Mouse (Mus musculus) v-Abl transformed pro-B cells (cell line): ENCODE results near the gene Rreb1.

Experiments used
- in situ Hi-C, 2 experiments: fragments of 400-800 bp; cut with MboI; formaldehyde crosslinking; loops; one replicate each; pipeline ENCODE4 v1.15.1; 2025; ENCODE audit not compliant: unreplicated experiment in 2 of 2

The Rreb1 gene

GRCm38 (mm10) chr13:37778147-37778593, at the start of gene Rreb1:
Rreb1 (plus strand) TSS chr13:37778400.
- in situ Hi-C loops, result no loop called here

DNA sequence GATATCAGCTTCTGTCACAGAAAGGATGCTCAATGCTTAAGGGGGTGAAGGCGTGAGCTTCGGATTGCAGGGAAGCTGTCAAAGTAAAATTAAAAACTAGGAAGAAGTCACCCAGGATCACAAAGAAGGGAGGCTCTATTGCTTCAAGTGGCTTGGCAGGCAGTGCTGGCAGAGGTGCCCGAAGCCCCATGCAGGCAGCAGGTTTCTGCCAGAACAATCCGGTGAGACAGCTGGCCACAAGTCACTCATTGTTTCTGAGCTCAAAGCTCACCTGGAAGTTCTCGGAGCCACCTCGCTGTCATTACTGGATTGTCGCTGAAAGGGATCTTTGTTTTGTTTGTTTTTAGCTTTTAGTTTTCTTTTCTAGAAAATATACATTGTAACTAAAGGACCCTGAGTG, 49.6 kb upstream of the Rreb1 start:
- in situ Hi-C loops, result no loop called here

DNA sequence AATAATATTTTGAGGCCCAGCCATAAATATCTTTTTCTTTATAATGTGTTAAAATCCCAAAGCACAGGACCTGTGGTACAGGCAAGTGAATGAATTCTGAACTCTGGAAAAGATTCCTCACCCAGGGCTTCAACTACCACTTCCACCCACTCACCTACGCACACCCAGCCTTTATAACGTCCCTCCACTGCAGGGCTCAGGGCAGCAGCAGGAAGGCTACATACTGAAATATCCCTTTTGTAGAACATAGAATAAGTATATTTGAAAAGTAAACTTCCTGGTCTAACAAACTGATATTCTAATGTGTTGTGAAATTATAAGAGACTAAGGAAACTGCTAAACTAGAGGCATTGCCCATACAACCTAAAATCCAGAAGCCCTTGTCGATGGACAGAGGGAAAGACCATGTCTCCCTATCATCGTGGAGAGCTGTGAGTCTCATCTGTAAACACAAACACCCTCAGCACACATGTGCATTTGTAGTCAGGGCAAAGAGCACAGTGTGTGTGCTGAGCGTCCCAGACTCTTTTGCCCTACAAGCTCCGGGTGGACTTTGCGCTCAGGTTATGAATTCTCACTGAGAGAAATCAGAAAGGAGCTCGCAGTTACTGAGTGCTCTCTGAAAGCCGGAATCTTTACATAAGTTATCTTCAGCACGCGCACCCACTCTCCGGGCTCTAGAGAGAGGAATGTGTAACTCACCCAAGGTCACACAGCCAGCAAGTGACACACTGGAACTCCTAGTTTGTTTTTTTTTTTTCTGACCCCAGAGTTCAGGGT, 46.1 kb upstream of the Rreb1 start:
- in situ Hi-C loops, result no loop called here

DNA sequence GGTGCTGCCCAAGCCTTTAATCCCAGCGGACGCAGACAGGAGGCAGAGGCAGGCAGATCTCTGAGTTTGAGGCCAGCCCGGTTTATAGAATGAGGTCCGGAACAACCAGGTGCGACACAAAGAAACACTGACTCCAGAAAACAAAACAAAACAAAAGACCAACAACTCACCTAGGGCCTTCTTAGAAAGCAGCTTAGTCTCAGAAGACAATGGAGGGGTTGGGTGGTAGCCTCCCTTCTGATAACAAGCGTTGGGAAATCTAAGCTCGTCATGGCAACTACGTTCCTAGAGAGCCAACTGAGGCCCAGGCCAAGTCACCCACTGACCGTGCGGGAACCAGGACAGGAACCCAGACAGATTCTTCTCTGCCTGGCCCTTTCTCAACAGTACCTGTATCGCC, 43.7 kb upstream of the Rreb1 start:
- in situ Hi-C loops, result no loop called here

DNA sequence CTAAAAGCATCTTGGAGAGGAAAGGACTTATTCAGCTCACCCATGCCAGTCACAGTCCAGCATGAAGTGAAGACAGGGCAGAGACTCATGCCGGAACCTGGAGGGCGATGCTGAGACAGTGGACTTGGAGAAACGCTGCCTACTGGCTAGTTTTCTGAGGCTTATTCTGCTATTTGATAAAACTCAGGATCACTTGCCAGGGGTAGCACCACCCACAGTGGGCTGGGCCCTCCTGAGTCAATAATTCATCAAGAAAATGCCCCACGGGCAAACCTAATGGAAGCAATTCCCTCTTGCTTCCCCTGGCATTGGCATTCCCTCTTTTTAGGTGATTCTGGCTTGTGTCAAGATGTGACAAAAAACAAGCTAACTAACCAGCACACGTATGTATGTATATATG, 38.1 kb upstream of the Rreb1 start:
- in situ Hi-C loops, result no loop called here

GRCm38 (mm10) chr13:37740752-37741151, 37.4 kb upstream of the Rreb1 start:
- in situ Hi-C loops, result no loop called here

- in situ Hi-C loops, result no loop called here
Measured at GRCm38 (mm10) chr13:37742248-37742647, 36.0 kb upstream of the Rreb1 start.

DNA sequence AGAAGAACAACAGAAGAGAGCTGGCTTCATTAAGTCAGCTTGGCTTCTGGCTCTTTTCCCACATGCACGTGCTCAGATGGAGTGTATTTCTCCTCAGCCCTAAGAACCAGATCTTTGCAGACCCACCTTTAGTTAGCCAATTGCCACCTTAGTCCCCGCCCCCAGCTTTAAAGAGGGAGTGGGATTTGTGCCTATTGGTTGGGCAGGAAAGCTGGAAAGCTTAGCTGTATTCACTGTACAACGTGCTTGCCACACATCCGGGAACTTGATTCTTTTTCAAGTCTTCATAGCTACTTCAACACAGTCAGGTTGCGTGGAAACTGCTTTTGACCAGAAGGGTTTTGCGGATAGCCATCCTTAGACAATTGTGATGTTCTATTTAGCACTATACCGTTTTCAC, 30.7 kb upstream of the Rreb1 start:
- in situ Hi-C loops, result no loop called here

DNA sequence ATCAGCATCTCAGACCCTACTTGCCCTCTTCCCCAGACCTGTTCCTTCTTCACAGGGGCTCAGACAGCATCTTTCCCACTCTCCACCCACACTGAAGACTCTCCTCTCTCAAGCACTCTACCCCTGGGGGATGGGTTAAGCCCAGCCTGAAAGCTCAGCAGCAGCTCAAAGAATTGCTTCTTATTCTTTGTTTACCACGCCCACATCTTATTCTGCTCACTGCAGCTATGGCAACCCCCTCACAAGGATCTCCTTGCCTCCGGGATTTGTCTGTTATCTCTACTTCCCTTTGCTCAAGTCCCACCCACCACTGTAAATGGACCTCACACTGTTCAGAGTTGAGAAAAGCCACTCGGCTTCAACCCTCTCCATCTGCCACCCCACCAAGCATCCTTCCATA, 28.7 kb upstream of the Rreb1 start:
- in situ Hi-C loops, result no loop called here

- in situ Hi-C loops, result no loop called here
Measured at GRCm38 (mm10) chr13:37751154-37751950, 26.8 kb upstream of the Rreb1 start.

DNA sequence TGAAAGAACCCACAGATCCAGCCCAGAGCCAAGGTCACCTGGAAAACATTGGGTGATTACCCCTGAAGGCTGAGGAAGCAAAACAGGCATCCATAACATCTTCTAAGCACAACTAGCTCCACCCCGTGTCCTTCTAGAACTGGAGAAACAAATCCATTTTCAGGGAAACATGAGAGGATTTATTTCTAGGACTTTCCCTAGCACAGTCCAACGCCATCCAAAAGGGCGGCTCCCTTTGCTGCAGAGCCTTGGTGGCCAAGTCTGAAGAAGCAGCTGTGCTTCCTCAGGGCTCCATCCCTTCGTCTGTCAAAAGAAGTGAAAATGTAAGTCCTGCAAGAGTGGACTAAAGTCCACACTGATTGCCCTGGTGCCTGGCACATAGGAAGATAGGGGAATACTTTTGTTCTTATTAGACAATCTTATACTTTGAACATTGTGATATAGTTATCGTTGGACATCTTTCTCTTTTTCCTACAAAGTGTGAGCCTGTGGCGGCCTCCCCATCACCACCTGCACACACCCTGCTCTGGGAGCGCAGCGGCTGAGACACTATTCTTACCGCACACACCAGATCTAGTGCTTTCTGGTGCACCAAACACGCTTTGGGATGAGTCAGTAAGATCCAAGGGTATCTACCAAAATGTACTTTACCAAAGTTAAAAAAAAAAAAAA, 18.7 kb upstream of the Rreb1 start:
- in situ Hi-C loops, result no loop called here

- in situ Hi-C loops, result no loop called here
Measured at GRCm38 (mm10) chr13:37760013-37760342, 18.2 kb upstream of the Rreb1 start.

GRCm38 (mm10) chr13:37760373-37760772, 17.8 kb upstream of the Rreb1 start:
- in situ Hi-C loops, result no loop called here

GRCm38 (mm10) chr13:37760957-37761941, 17.0 kb upstream of the Rreb1 start:
- in situ Hi-C loops, result no loop called here

DNA sequence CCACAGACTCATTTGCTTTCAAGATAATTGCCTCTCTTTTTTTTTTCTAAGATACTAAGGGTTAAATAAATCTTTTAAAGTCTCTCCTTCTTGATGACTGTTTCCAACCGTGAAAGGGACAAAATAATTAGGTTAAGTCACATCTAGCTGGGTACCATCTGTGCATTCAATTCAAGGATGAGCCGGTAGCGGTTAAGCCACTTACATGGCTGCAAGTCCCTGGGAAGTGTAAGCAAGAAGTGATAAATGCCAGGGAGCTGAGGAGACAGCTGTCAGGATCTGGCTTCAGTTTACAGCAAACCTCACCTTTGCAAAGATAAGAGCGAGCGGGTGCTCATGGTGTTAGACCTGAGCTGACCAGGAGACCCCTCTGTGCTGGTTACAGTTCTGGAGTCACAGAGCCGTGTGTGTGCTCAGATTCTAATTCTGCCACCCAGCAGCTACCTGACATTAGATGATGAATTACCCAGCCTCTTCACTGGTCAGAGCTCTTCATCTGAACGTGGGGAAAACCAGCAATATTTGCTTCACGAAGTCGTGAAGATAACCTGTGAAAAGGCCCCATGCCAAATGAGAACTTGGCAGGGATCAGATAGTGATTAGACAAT, 14.3 kb upstream of the Rreb1 start:
- in situ Hi-C loops, result no loop called here

DNA sequence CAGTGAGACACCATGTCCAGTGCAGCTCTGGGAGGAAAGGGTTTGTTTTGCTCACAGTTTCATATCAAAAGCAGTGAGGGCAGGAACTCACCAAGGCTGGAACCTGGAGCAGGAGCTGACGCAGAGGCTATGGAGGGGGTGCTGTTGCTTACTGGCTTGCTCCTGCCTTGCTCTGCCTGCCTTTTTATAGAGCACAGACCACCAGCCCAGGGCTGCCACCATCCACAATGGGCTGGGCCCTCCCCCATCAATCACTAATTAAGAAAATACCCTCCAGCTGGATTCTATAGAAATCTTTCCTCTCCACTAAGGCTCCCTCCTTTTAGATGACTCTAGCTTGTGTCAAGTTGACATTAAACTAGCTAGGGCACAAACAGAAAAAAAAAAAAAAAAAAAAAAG, 8.4 kb upstream of the Rreb1 start:
- in situ Hi-C loops, result no loop called here

GRCm38 (mm10) chr13:37773476-37773875, 4.7 kb upstream of the Rreb1 start:
- in situ Hi-C loops, result no loop called here

GRCm38 (mm10) chr13:37776675-37777074, 1.5 kb upstream of the Rreb1 start:
- in situ Hi-C loops, result no loop called here

- in situ Hi-C loops, result no loop called here
Measured at GRCm38 (mm10) chr13:37777351-37778146, 651 bp upstream of the Rreb1 start.
